Mouse (Mus musculus) myocyte (in vitro differentiated cells): ENCODE results near the gene Gm20388.

Experiments
- CEBPB ChIP-seq: IDR thresholded peaks from 2 replicates; pipeline ENCODE4 v1.6.1; 2011; ENCODE audit warnings: mild to moderate bottlenecking, moderate library complexity; ENCODE audit not compliant: poor library complexity, insufficient read depth, severe bottlenecking
- E2F4 ChIP-seq: IDR thresholded peaks from one replicate; pipeline ENCODE4 v1.6.1; 2011; ENCODE audit warnings: mild to moderate bottlenecking, control low read depth, moderate library complexity; ENCODE audit not compliant: insufficient read depth
- MAX ChIP-seq: IDR thresholded peaks from one replicate; pipeline ENCODE4 v1.6.1; 2011; ENCODE audit warnings: low read depth, mild to moderate bottlenecking, control low read depth
- MYOD1 ChIP-seq, 3 experiments: IDR thresholded peaks; one replicate each; pipeline ENCODE4 v1.6.1; 2011; ENCODE audit warnings: control low read depth in 2 of 3, low read depth in 2 of 3, mild to moderate bottlenecking in 2 of 3, moderate library complexity in 1 of 3; ENCODE audit not compliant: insufficient read length in 2 of 3, control insufficient read depth in 1 of 3
- POLR2A ChIP-seq: IDR thresholded peaks from one replicate; pipeline ENCODE4 v1.6.1; 2011; ENCODE audit warnings: low read depth, mild to moderate bottlenecking, control low read depth, moderate library complexity; ENCODE audit not compliant: insufficient read length
- POLR2AphosphoS2 ChIP-seq: IDR thresholded peaks from one replicate; pipeline ENCODE4 v1.6.1; 2011; ENCODE audit warnings: low read depth, control low read depth; ENCODE audit not compliant: insufficient read length
- REST ChIP-seq: IDR thresholded peaks from one replicate; pipeline ENCODE4 v1.6.1; 2011; ENCODE audit warnings: mild to moderate bottlenecking, control low read depth, moderate library complexity; ENCODE audit not compliant: insufficient read depth, insufficient read length
- TCF12 ChIP-seq: IDR thresholded peaks from one replicate; pipeline ENCODE4 v1.6.1; 2011; ENCODE audit warnings: mild to moderate bottlenecking, control low read depth; ENCODE audit not compliant: poor library complexity, insufficient read depth, severe bottlenecking
- USF1 ChIP-seq: IDR thresholded peaks from one replicate; pipeline ENCODE4 v1.6.1; 2011; ENCODE audit warnings: low read depth, mild to moderate bottlenecking, control low read depth, moderate library complexity

DNA sequence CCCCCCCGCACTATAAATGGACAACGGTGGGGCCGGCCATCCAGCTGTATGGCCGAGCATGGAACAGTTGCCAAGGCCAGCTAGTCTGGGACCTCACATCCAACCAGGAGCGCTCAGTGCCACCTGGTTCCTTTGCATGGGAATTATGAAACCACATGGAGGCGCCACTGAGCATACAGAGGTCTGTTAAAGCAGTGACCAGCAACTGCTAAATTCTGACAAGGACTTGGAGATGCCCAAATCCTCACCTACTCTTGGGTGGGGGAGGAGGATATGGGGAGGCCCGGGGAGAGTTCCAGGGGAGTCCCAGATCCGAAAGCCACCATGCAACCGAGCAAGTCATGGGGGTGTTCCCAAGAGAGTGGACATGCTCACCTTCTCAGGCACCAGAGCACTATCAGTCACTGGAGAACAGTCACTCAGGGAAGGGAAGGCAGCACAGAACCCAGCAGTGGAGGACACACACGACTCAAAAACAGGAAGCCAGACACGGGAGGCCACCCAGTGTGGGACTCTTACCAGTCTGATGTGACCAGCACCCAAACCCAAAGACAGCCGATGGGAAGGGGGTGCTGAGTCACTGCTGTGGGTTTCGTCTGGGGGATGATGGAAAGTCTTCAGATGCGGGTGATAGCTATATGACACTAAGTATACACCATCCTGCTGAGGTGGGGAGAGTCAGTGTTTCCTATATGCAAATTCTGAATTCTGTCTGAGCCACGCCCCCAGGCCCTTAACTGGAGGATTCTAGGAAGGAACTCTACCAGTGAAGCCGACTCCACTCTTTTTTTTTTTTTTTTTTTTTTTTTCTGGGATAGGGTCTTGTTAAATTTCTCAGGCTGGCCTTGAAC lies 422.0 kb downstream of the Gm20388 start:
- TF ChIP-seq USF1 (no peak), POLR2A (no peak), TCF12 (no peak), E2F4 (no peak), REST (no peak), CEBPB (no peak), MYOD1 (IDR thresholded peaks at IDR 0.05; ENCODE audit: control insufficient read depth in 1 of 3, insufficient read length in 2 of 3, low read depth in 2 of 3) (no peak), MAX (no peak), POLR2AphosphoS2 (no peak)
